Mouse (Mus musculus): ENCODE results near the gene Inpp4b. TPM values are rescaled to one million over a fixed set of nuclear protein-coding genes. Genes with fewer than 3 reads are reported as not detected.
A peak's percentile ranks its signal among the peaks of the same experiment; 100 is the strongest.

The Inpp4b gene
- polyA plus RNA-seq, 1 experiment from 2014 or later, result 4.6 TPM

DNA sequence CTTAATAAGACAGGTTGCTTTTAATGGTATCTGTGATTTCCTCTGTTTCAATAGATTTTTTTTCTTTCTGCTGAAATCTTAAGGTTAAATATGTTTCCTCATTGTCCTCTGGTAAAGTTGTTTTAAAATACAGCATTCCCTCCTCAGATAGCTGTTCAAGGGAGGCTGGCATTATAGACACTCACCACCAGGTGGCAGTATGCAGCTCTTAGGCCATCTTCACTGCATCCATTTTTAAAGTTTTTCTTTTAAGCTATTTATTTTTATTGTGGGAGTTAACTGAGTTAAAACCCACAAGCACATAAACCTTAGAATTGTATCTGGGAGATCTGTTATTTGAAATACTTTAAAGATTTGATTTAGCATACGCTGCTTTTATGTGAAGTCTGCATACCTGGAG is 7.1 kb downstream of the Inpp4b start:
- no peak overlapping the region for H3K27ac ChIP-seq (ENCODE audit: low read depth, low read length)
- no peak overlapping the region for H3K4me3 ChIP-seq (ENCODE audit: low read depth, low read length)
- no peaks in the 10 kb centered on the region for H3K9me3 ChIP-seq (ENCODE audit: control insufficient read depth)
- peak; percentile 81 for TF ChIP-seq CTCF (IDR thresholded peaks at IDR 0.05; ENCODE audit: low read depth)
- H3K27me3 ChIP-seq (replicated peaks; ENCODE audit: control insufficient read depth, insufficient read depth, low read length), result no peaks in the 10 kb centered on the region
- no peak overlapping the region for H3K9ac ChIP-seq (ENCODE audit: low read depth, low read length)
- no peak overlapping the region for H3K4me2 ChIP-seq (replicated peaks; ENCODE audit: low read depth)
- no peak for ATAC-seq
- no peaks in the 10 kb centered on the region for H3K36me3 ChIP-seq (ENCODE audit: control insufficient read depth, insufficient read depth)
- H3K4me1 ChIP-seq (replicated peaks; ENCODE audit: control insufficient read depth, insufficient read depth, low read length), result no peaks in the 10 kb centered on the region
- 85% methylated on average over 1 of the region's 1 CpGs for WGBS

DNA sequence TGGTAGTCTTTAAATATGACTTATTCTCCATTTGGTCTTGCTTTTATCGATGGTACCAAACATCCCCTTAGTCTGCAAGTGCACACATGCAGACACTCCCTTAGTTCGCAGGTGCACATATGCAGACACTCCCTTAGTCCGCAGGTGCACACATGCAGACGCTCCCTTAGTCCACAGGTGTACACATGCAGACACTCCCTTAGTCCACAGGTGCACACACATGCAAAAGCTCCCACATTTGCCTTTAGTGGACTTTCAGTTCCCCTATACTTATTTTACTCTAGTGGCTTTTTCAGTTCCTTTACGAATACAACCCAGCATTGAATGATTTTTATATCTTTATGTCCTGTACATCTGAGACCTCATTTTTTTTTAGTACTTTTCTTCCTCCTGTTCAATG is 11.1 kb downstream of the Inpp4b start:
- no peak overlapping the region for H3K4me3 ChIP-seq (ENCODE audit: low read depth, low read length)
- no peaks in the 10 kb centered on the region for H3K9me3 ChIP-seq (ENCODE audit: control insufficient read depth)
- H3K27ac ChIP-seq (ENCODE audit: low read depth, low read length), result no peak overlapping the region
- 82% methylated on average over 5 of the region's 5 CpGs for WGBS
- H3K4me2 ChIP-seq (replicated peaks; ENCODE audit: low read depth), result no peak overlapping the region
- no peaks in the 10 kb centered on the region for H3K27me3 ChIP-seq (replicated peaks; ENCODE audit: control insufficient read depth, insufficient read depth, low read length)
- ATAC-seq, result no peak
- no peaks in the 10 kb centered on the region for H3K36me3 ChIP-seq (ENCODE audit: control insufficient read depth, insufficient read depth)
- H3K9ac ChIP-seq (ENCODE audit: low read depth, low read length), result no peak overlapping the region
- TF ChIP-seq CTCF (IDR thresholded peaks at IDR 0.05; ENCODE audit: low read depth), result no peak
- H3K4me1 ChIP-seq (replicated peaks; ENCODE audit: control insufficient read depth, insufficient read depth, low read length), result no peaks in the 10 kb centered on the region

DNA sequence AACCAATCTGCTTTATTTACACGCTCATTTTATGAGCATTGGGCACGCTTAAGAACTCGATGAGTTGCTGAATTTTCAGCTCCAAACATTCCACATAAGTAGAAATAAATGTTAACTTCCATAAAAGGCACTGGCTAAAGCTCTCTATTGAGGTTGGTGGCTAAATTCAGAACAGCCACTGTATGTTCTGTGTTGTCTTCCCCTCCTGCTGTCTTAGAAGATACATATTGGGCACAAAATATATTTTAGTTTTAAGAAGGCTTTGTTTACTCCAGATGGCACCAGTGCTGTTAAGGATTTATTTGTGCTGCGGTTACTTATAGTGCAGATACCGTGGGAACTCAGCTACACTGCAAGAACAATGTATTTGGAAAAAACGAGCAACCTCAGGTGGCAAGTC is 15.8 kb downstream of the Inpp4b start:
- WGBS, result 68% methylated on average over 6 of the region's 6 CpGs
- no peak overlapping the region for H3K27ac ChIP-seq (ENCODE audit: low read depth, low read length)
- no peak for ATAC-seq
- H3K27me3 ChIP-seq (replicated peaks; ENCODE audit: control insufficient read depth, insufficient read depth, low read length), result no peaks in the 10 kb centered on the region
- H3K4me3 ChIP-seq (ENCODE audit: low read depth, low read length), result no peak overlapping the region
- H3K36me3 ChIP-seq (ENCODE audit: control insufficient read depth, insufficient read depth), result no peaks in the 10 kb centered on the region
- H3K4me1 ChIP-seq (replicated peaks; ENCODE audit: control insufficient read depth, insufficient read depth, low read length), result no peaks in the 10 kb centered on the region
- H3K9ac ChIP-seq (ENCODE audit: low read depth, low read length), result no peak overlapping the region
- H3K4me2 ChIP-seq (replicated peaks; ENCODE audit: low read depth), result no peak overlapping the region
- no peaks in the 10 kb centered on the region for H3K9me3 ChIP-seq (ENCODE audit: control insufficient read depth)
- TF ChIP-seq CTCF (IDR thresholded peaks at IDR 0.05; ENCODE audit: low read depth), result no peak

DNA sequence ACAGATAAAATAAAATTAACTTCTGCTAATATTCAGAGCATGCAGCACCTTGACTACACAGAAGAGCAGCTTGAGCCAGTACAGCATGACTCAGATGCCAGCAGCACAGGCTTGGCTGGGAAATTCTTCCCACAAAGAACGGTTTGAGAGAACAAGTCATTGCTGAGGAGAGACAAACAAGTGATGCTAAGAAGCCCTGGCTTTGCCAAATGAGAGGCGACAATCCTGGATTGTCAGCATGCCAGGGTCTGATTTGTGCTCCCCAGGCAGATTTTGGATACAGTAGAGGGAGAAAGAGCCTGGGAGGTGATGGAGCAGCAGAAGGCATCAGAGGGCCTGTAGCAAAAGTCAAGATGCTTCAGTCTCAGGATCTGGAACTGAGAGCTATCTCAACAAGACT is 18.2 kb downstream of the Inpp4b start:
- Histone ChIP-seq H3K36me3 (ENCODE audit: control insufficient read depth, insufficient read depth) (no peaks in the 10 kb centered on the region), H3K4me1 (replicated peaks; ENCODE audit: control insufficient read depth, insufficient read depth, low read length) (no peaks in the 10 kb centered on the region), H3K27ac (ENCODE audit: low read depth, low read length) (no peak overlapping the region), H3K27me3 (replicated peaks; ENCODE audit: control insufficient read depth, insufficient read depth, low read length) (no peaks in the 10 kb centered on the region), H3K9ac (ENCODE audit: low read depth, low read length) (no peak overlapping the region), H3K4me2 (replicated peaks; ENCODE audit: low read depth) (no peak overlapping the region), H3K4me3 (ENCODE audit: low read depth, low read length) (no peak overlapping the region), H3K9me3 (ENCODE audit: control insufficient read depth) (no peaks in the 10 kb centered on the region)
- no peak for TF ChIP-seq CTCF (IDR thresholded peaks at IDR 0.05; ENCODE audit: low read depth)
- WGBS, result 66% methylated on average over 2 of the region's 2 CpGs
- ATAC-seq, result no peak

DNA sequence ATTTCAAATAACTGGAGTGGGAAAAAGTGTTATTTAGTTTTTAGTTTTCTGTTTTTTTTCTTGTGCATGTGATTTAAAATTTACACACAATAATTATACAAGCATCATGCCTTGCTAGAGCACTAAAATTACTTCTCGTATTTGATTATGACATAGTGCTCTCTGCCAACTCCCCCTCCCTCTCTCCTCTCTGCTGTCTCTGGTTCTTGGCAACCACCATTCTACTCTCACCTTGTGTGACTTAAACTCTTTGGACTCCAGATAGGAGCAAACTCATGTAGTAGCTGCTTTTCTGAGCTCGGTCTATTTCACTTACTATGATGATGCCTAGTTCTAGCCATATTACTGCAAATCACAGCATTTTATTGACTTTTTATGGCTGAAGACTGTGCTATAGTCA is 18.8 kb downstream of the Inpp4b start:
- Histone ChIP-seq H3K4me3 (ENCODE audit: low read depth, low read length) (no peak overlapping the region), H3K4me1 (replicated peaks; ENCODE audit: control insufficient read depth, insufficient read depth, low read length) (no peaks in the 10 kb centered on the region), H3K27me3 (replicated peaks; ENCODE audit: control insufficient read depth, insufficient read depth, low read length) (no peaks in the 10 kb centered on the region), H3K9ac (ENCODE audit: low read depth, low read length) (no peak overlapping the region), H3K9me3 (ENCODE audit: control insufficient read depth) (no peaks in the 10 kb centered on the region), H3K36me3 (ENCODE audit: control insufficient read depth, insufficient read depth) (no peaks in the 10 kb centered on the region), H3K4me2 (replicated peaks; ENCODE audit: low read depth) (no peak overlapping the region), H3K27ac (ENCODE audit: low read depth, low read length) (no peak overlapping the region)
- TF ChIP-seq CTCF (IDR thresholded peaks at IDR 0.05; ENCODE audit: low read depth), result no peak
- WGBS, result 76% methylated on average over 2 of the region's 2 CpGs
- ATAC-seq, result no peak

DNA sequence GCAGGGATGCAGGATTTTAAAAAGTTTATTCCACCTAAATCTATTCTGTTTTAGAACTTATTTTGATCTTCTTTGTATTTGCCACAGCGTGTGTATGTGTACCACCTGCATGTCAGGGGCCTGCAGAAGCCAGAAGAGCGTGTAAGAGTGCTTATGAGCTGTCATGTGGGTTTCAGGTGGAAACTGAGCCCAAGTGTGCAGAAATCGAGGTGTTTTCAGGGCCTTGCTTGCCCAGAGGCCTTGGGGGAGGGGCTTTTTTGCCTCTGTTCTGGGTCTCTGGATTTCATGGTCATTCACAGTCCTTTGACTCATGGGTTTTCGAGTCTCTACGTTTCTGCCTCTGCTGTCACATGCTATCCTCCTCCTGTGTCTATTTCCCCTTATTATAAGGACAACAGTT is 28.3 kb downstream of the Inpp4b start:
- no peak for ATAC-seq
- 74% methylated on average over 5 of the region's 5 CpGs for WGBS
- H3K27ac ChIP-seq (ENCODE audit: low read depth, low read length), result no peak overlapping the region
- H3K36me3 ChIP-seq (ENCODE audit: control insufficient read depth, insufficient read depth), result no peaks in the 10 kb centered on the region
- no peak for TF ChIP-seq CTCF (IDR thresholded peaks at IDR 0.05; ENCODE audit: low read depth)
- H3K4me3 ChIP-seq (ENCODE audit: low read depth, low read length), result no peak overlapping the region
- no peaks in the 10 kb centered on the region for H3K4me1 ChIP-seq (replicated peaks; ENCODE audit: control insufficient read depth, insufficient read depth, low read length)
- H3K9ac ChIP-seq (ENCODE audit: low read depth, low read length), result no peak overlapping the region
- no peaks in the 10 kb centered on the region for H3K27me3 ChIP-seq (replicated peaks; ENCODE audit: control insufficient read depth, insufficient read depth, low read length)
- H3K9me3 ChIP-seq (ENCODE audit: control insufficient read depth), result no peaks in the 10 kb centered on the region
- H3K4me2 ChIP-seq (replicated peaks; ENCODE audit: low read depth), result no peak overlapping the region

DNA sequence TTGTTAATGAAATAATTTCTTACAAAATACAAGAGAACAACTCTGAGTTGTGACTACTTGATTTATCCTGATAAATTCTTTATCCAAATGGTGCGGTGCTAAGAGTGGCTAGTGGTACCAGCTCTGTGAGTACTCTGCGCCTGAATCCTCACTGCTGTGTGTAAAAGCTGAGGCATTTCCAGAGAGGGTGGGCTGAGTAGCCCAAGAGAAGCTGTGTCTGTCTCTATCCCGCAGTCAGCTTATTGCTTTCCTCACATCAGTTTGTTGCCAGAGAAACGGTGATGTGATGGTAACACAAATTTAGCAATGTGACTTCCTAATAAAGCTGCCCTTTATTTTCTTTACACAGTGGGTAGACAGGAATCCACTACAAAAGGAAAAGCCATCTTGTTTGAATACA is 29.5 kb downstream of the Inpp4b start:
- TF ChIP-seq CTCF (IDR thresholded peaks at IDR 0.05; ENCODE audit: low read depth), result no peak
- WGBS, result 44% methylated on average over 4 of the region's 4 CpGs
- no peak overlapping the region for H3K4me2 ChIP-seq (replicated peaks; ENCODE audit: low read depth)

More for the DNA sequence above, 29.5 kb downstream of the Inpp4b start:
- ATAC-seq, result no peak
- Histone ChIP-seq H3K27me3 (replicated peaks; ENCODE audit: control insufficient read depth, insufficient read depth, low read length) (no peaks in the 10 kb centered on the region), H3K27ac (ENCODE audit: low read depth, low read length) (no peak overlapping the region), H3K9ac (ENCODE audit: low read depth, low read length) (no peak overlapping the region), H3K9me3 (ENCODE audit: control insufficient read depth) (no peaks in the 10 kb centered on the region), H3K36me3 (ENCODE audit: control insufficient read depth, insufficient read depth) (no peaks in the 10 kb centered on the region), H3K4me1 (replicated peaks; ENCODE audit: control insufficient read depth, insufficient read depth, low read length) (no peaks in the 10 kb centered on the region), H3K4me3 (ENCODE audit: low read depth, low read length) (no peak overlapping the region)

Measured in intestine, postnatal 0 days (tissue).